In genomic region chr7:137840520-137840919, GRCm38 (mm10) we compare ENCODE assay signal across 17 mouse cellular contexts.
"Had no signal": no experiment of that assay in that cellular context is flagged by ENCODE, and none has a peak within 500 bp of the region (broad histone marks: within the 10 kb centered on the region; RNA-seq: fewer than 3 reads in every experiment).

No protein-coding gene starts in this region.

- H3K4me2 ChIP-seq: lung, embryonic 15.5 days; midbrain, embryonic 11.5 days; neural tube, embryonic 12.5 days; stomach, embryonic 15.5 days had no signal

- H3K4me1 ChIP-seq: lung, embryonic 15.5 days; megakaryocyte, embryonic 14.5 days; stomach, embryonic 15.5 days had no signal

- H3K27ac ChIP-seq: lung, embryonic 15.5 days; macrophage; neural tube, embryonic 12.5 days; stomach, embryonic 15.5 days; stomach, postnatal 0 days had no signal

- H3K4me3 ChIP-seq: lung, embryonic 15.5 days; megakaryocyte, embryonic 14.5 days; neural tube, embryonic 12.5 days; stomach, embryonic 15.5 days had no signal

- ATAC-seq: liver, postnatal 0 days; lung, postnatal 0 days had no signal

- DNase-seq: liver, postnatal 0 days; lung, adult 2 months; lung, postnatal 14 days; lung, postnatal 36 days; midbrain, embryonic 14.5 days; right cerebral cortex, postnatal 14 days; thymus, adult 2 months; thymus, postnatal 25 days; thymus, postnatal 4 days had no signal

- H3K36me3 ChIP-seq: lung, embryonic 15.5 days; neural tube, embryonic 12.5 days; stomach, embryonic 15.5 days had no signal

- H3K9ac ChIP-seq: liver, postnatal 0 days; lung, embryonic 15.5 days; neural tube, embryonic 12.5 days; stomach, embryonic 15.5 days had no signal

- H3K27me3 ChIP-seq: lung, embryonic 15.5 days; megakaryocyte, embryonic 14.5 days; neural tube, embryonic 12.5 days; stomach, embryonic 15.5 days had no signal

- H3K9me3 ChIP-seq: lung, embryonic 15.5 days; megakaryocyte, embryonic 14.5 days; neural tube, embryonic 12.5 days; stomach, embryonic 15.5 days had no signal
